Mouse (Mus musculus) limb, embryonic 11.5 days (tissue): ENCODE measurements around the gene Neurl1a. TPM values are rescaled to one million over a fixed set of nuclear protein-coding genes. Genes with fewer than 3 reads are reported as not detected.

ENCODE experiments used
- ATAC-seq: fragments of 200-750 bp; cut with Nextera tagmentation; 2 replicates; pipeline ENCODE4 v1.8.0; 2017; ENCODE audit warnings: low read depth; ENCODE audit not compliant: insufficient number of reproducible peaks, low FRiP score, low TSS enrichment
- DNase-seq: peaks from one replicate; pipeline ENCODE4 v3.0.0-alpha.2; 2015; ENCODE audit warnings: low spot score
- H3K27ac ChIP-seq: fragments of 300-500 bp; sonication (generic); replicated peaks from 2 replicates; pipeline ENCODE4 v1.5.1; 2014; ENCODE audit warnings: low read depth, mild to moderate bottlenecking, low read length
- H3K27me3 ChIP-seq: fragments of 300-500 bp; sonication (generic); 2 replicates; pipeline ENCODE4 v1.6.1; 2014; ENCODE audit warnings: mild to moderate bottlenecking, low read length, mixed read lengths; ENCODE audit not compliant: control insufficient read depth, insufficient read depth
- H3K36me3 ChIP-seq: fragments of 300-500 bp; sonication (generic); 2 replicates; pipeline ENCODE4 v1.6.1; 2014; ENCODE audit warnings: mild to moderate bottlenecking, low read length, moderate library complexity, mixed read lengths; ENCODE audit not compliant: control insufficient read depth, insufficient read depth
- H3K4me1 ChIP-seq: fragments of 300-500 bp; sonication (generic); 2 replicates; pipeline ENCODE4 v1.6.1; 2014; ENCODE audit warnings: low read length, mixed read lengths; ENCODE audit not compliant: control insufficient read depth, insufficient read depth
- H3K4me2 ChIP-seq: fragments of 300-500 bp; sonication (generic); 2 replicates; pipeline ENCODE4 v1.6.1; 2014; ENCODE audit warnings: low read depth, mild to moderate bottlenecking, moderate library complexity; ENCODE audit not compliant: severe bottlenecking
- H3K4me3 ChIP-seq: fragments of 300-500 bp; sonication (generic); 2 replicates; pipeline ENCODE4 v1.5.1; 2014; ENCODE audit warnings: low read depth, low read length
- H3K9ac ChIP-seq: fragments of 300-500 bp; sonication (generic); 2 replicates; pipeline ENCODE4 v1.6.1; 2014; ENCODE audit warnings: mild to moderate bottlenecking, low read length
- H3K9me3 ChIP-seq: fragments of 300-500 bp; sonication (generic); 2 replicates; pipeline ENCODE4 v1.6.1; 2016; ENCODE audit warnings: low read length; ENCODE audit not compliant: control insufficient read depth
- WGBS: fragments of 180-500 bp; shearing (Covaris S2); extraction: QIAGEN DNeasy Blood & Tissue Kit; methylation state at CpG from one replicate; pipeline ENCODE4 v1.1.7; 2014; 5-methylcytosine and 5-hydroxymethylcytosine counted together
- polyA plus RNA-seq: library from polyadenylated mRNA; unstranded; fragments of >200 nt; fragmentation: Nextera tagmentation; extraction: Ambion mirVana; gene quantifications from 2 replicates; pipeline ENCODE4 v1.2.1, GENCODE M21; 2014

The Neurl1a gene
- polyA plus RNA-seq, 1 experiment from 2014 or later = 5.0 TPM

DNA sequence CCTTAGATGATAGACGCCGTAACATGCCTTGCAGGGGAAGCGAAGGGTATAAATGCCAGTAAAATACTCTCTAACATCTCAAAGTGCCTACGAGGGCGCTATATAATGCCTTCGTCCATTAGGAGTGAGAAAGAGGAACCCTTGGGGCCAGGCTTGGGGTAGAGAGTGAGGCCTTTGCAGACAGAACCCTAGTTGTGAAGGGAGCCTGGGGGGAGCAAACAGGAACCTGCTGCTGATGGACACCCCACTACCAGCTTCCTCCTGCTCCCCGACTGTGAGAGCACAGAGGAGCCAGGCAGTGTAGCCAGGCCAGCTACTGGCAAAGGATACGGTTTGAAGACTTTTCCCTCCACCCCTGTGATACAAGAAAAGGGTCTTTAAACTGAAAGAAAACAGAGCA, 85.0 kb downstream of the Neurl1a start:
- Histone ChIP-seq H3K36me3 (peaks cover 11% of the 10 kb centered on the region), H3K9ac (no peak overlapping the region), H3K27ac (no peak overlapping the region), H3K9me3 (no peaks in the 10 kb centered on the region), H3K4me1 (no peaks in the 10 kb centered on the region), H3K27me3 (no peaks in the 10 kb centered on the region), H3K4me3 (no peak overlapping the region), H3K4me2 (no peak overlapping the region)
- WGBS = 91% methylated on average over 8 of the region's 8 CpGs
- no peak for DNase-seq
- ATAC-seq = no peak

DNA sequence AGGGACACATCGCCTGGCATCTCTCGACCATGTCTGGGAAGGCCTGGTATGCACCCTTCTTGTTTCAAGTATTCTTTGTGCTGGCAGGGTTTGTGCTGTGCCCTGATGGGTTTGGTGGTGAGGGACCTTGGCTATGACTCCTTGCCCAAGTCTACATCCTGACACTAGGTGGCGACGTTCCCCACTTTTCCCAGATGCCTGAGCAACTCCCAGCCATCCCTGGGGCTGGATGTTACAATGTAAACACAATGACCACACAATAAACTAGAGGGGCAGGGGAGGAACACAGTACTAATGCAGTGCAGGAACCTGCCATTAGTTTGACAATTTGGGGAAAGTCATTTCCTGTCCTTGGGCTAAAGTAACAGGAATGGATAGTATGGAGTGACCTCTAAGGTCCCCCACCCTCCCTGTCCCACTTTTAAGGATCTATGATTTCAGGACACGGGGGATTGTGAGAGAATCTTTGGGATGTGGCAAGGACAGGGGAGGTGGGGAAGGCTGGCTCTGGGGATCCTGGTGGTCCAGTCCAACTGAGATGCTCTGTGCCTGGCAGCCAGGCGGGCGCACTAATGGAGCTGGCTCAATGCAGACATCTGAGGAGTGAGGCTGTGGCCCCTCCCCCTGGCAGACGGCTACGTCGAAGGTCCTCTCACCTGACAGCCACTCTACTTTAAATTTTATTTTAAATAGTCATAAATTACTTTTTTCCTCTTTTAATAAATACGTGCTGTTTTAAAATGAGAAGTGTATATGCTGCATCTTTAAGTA, 85.9 kb downstream of the Neurl1a start:
- DNase-seq (peak; percentile 86), ATAC-seq (peak; percentile 58; the same call in 1 of the 2 replicates)
- Histone ChIP-seq H3K4me2 (no peak overlapping the region), H3K36me3 (peaks cover 13% of the 10 kb centered on the region), H3K9ac (no peak overlapping the region), H3K27ac (no peak overlapping the region), H3K27me3 (no peaks in the 10 kb centered on the region), H3K4me3 (no peak overlapping the region), H3K9me3 (no peaks in the 10 kb centered on the region), H3K4me1 (no peaks in the 10 kb centered on the region)
- 45% methylated on average over 11 of the region's 11 CpGs for WGBS

DNA sequence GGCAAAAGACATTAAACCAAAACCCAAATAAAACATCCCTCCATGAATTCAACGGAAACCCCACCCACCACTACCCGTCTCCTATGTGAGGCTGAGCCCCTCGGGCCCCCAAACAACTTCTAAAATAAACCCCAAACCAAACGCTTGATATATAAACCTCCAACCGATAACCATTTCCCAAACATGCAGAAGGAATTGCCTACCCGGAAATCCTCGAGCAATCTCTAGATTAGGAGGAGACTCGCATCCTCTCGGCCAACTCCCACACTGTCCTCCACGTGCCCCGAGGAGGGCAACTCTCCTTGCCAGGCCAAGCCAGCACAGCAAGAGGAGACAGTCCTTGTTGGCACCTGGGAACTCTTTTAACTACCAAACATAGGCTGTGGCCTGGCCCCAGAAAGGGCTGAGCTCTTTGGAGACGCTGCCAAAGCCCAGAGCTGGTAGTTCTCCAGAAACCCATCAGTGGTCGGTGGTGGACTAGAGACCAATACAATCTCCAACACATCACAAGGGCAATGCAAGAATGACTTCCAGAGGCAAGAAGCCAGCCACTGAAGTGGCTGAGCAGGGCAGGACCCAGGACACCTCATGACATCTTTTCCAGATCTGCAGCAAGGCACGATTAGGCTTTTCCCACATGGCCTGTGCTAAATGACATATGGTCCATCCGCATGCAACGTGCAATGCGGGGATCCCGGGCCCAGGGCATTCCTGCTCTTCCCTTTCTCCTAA, 87.6 kb downstream of the Neurl1a start:
- Histone ChIP-seq H3K27me3 (no peaks in the 10 kb centered on the region), H3K27ac (no peak overlapping the region), H3K4me2 (no peak overlapping the region), H3K4me1 (no peaks in the 10 kb centered on the region), H3K36me3 (peaks cover 13% of the 10 kb centered on the region), H3K9ac (no peak overlapping the region), H3K4me3 (no peak overlapping the region), H3K9me3 (no peaks in the 10 kb centered on the region)
- ATAC-seq (no peak), DNase-seq (no peak)
- 95% methylated on average over 18 of the region's 18 CpGs for WGBS

GRCm38 (mm10) chr19:47267066-47267465, 88.4 kb downstream of the Neurl1a start:
- Histone ChIP-seq H3K9ac (no peak overlapping the region), H3K4me1 (no peaks in the 10 kb centered on the region), H3K4me3 (no peak overlapping the region), H3K36me3 (peaks cover 13% of the 10 kb centered on the region), H3K27ac (no peak overlapping the region), H3K9me3 (no peaks in the 10 kb centered on the region), H3K4me2 (no peak overlapping the region), H3K27me3 (no peaks in the 10 kb centered on the region)
- DNase-seq (no peak), ATAC-seq (no peak)
- 92% methylated on average over 21 of the region's 21 CpGs for WGBS

DNA sequence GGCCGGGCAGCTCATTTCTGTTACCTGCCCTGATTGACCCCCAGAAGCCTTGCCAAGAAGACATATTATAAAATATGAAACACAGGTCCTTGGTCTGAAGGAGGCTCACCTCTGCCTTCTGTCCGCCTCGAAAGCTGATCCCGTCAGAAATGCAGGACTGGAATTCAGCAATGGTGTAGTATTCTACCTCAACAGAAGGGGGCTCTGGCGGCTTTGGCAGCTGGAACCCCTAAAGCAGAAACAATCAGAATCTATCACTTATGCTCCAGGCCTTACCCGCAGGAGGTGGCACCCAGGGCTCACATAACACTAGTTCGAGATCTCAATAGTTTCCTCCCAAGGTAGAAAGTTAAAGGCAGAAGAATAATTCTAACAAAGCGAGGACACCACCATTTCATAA, 91.1 kb downstream of the Neurl1a start:
- ATAC-seq = no peak
- Histone ChIP-seq H3K36me3 (peaks cover 20% of the 10 kb centered on the region), H3K9ac (no peak overlapping the region), H3K27me3 (no peaks in the 10 kb centered on the region), H3K9me3 (no peaks in the 10 kb centered on the region), H3K4me2 (no peak overlapping the region), H3K27ac (no peak overlapping the region), H3K4me3 (no peak overlapping the region), H3K4me1 (no peaks in the 10 kb centered on the region)
- peak; percentile 53 for DNase-seq
- WGBS = 64% methylated on average over 8 of the region's 8 CpGs

DNA sequence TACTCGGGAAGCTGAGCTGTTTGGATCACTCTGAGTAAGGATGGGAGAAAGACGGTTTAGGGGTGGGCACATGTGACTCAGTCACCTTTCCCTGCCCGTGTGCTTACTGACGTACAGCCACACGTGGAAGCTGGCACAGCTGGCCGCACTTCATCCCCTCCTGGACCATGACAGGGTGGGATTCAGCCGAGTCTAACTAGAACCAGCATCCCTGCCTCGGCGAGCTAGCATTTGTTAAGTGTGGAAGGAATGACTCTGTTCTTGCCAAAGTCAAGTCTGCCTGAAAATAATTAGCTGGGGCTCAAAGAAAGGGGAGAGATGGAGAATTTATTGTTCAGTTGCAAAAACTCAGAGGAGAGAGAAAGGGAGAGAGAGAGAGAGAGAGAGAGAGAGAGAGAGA, 91.9 kb downstream of the Neurl1a start:
- Histone ChIP-seq H3K27ac (no peak overlapping the region), H3K27me3 (no peaks in the 10 kb centered on the region), H3K4me3 (no peak overlapping the region), H3K4me2 (no peak overlapping the region), H3K9me3 (no peaks in the 10 kb centered on the region), H3K9ac (no peak overlapping the region), H3K4me1 (no peaks in the 10 kb centered on the region), H3K36me3 (peaks cover 20% of the 10 kb centered on the region)
- ATAC-seq (no peak), DNase-seq (no peak)
- 77% methylated on average over 9 of the region's 9 CpGs for WGBS

- Histone ChIP-seq H3K4me3 (no peak overlapping the region), H3K36me3 (peaks cover 15% of the 10 kb centered on the region), H3K27me3 (no peaks in the 10 kb centered on the region), H3K9ac (no peak overlapping the region), H3K9me3 (no peaks in the 10 kb centered on the region), H3K4me1 (no peaks in the 10 kb centered on the region), H3K4me2 (no peak overlapping the region), H3K27ac (no peak overlapping the region)
- no peak for ATAC-seq
- DNase-seq = no peak
- 91% methylated on average over 6 of the region's 6 CpGs for WGBS
Measured at GRCm38 (mm10) chr19:47276730-47277129, 98.1 kb downstream of the Neurl1a start.

DNA sequence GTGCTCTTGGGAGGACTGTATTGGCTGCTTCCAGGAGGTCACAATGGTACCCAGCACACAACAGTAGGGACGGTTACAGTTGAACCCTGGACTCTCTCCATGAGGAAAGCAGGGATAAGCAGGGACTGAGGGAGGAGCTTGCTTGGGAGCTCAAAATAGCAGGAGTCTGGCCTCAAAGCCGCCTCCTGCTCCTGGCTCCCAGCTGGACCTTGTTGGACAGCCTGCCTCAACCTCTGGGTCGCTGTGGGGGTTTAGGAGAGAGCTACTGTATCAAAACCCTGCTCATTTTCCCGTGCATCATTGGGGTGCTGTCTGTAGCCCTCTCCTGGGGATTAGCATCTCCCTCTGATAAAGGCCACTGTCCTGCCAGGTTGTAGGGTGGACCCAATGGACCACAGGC, 100.8 kb downstream of the Neurl1a start:
- WGBS = 94% methylated on average over 4 of the region's 4 CpGs

More for the DNA sequence above, 100.8 kb downstream of the Neurl1a start:
- ATAC-seq (no peak), DNase-seq (no peak)
- no peaks in the 10 kb centered on the region for H3K9me3 ChIP-seq
- H3K27me3 ChIP-seq = no peaks in the 10 kb centered on the region
- H3K4me2 ChIP-seq = no peak overlapping the region
- H3K4me3 ChIP-seq = no peak overlapping the region
- peaks cover 12% of the 10 kb centered on the region for H3K36me3 ChIP-seq
- no peak overlapping the region for H3K27ac ChIP-seq
- H3K4me1 ChIP-seq = no peaks in the 10 kb centered on the region
- H3K9ac ChIP-seq = no peak overlapping the region
